In the genomic region with DNA sequence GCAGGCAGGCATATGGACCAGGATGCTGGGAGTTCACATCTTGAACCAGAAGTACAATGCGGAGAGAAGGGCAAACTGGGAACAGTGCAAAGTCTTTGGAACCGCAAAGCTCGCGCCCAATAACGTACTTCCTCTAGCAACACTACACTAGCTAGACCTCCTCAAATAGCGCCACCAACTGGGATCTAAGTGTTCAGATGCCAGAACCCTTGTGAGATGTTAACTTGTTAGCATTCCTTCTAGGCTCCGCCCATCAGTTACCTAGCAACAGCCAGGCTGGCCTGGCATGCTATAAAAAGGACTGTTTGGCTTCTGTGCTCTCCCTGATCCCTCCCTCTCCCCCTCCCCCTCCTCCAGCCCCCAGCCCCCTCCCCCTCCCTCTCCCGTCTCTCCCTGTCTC, we compare ENCODE assay signal across 10 mouse cellular contexts.
DNase-seq lines count a peak whose midpoint lies in the region; ATAC-seq lines count a peak whose summit lies in the region.
"Had no signal": no experiment of that assay in that cellular context is flagged by ENCODE, and none has a peak within 500 bp of the region (broad histone marks: within the 10 kb centered on the region; RNA-seq: fewer than 3 reads in every experiment).

No protein-coding gene starts in this region.

- peaks cover 13% of the 10 kb centered on the region for H3K4me1 ChIP-seq in limb, embryonic 11.5 days (ENCODE audit: control insufficient read depth, insufficient read depth, low read length)
- H3K4me1 ChIP-seq in neural tube, embryonic 13.5 days (replicated peaks): peaks cover 45% of the 10 kb centered on the region

- peak; percentile 29 for DNase-seq in cerebellum, adult 9-11 months
- no peak for DNase-seq in cerebellum, adult 9-10 months
- DNase-seq in ES-CJ7 (ENCODE audit: low read depth, low spot score): peak; percentile 99
- peak; percentile 83 for DNase-seq in forelimb bud, embryonic 11.5 days (ENCODE audit: low read depth, low spot score)
- peak; percentile 72 for DNase-seq in limb, embryonic 11.5 days (ENCODE audit: low spot score)
- DNase-seq in gastrocnemius, adult 18-20 months (ENCODE audit: low spot score): no peak
- DNase-seq in B cell, adult 2 months: no peak

- no peak overlapping the region for H3K9ac ChIP-seq in limb, embryonic 11.5 days (ENCODE audit: low read length)
- no peak overlapping the region for H3K9ac ChIP-seq in neural tube, embryonic 13.5 days
- H3K9ac ChIP-seq: embryonic facial prominence, embryonic 13.5 days had no signal

- H3K4me3 ChIP-seq in limb, embryonic 11.5 days (ENCODE audit: low read depth, low read length): no peak overlapping the region
- no peak overlapping the region for H3K4me3 ChIP-seq in neural tube, embryonic 13.5 days
- H3K4me3 ChIP-seq: embryonic facial prominence, embryonic 13.5 days; megakaryocyte, embryonic 14.5 days had no signal

- no peak overlapping the region for H3K4me2 ChIP-seq in limb, embryonic 11.5 days (ENCODE audit: low read depth, severe bottlenecking)
- peak overlapping the region; percentile 25 for H3K4me2 ChIP-seq in neural tube, embryonic 13.5 days
- H3K4me2 ChIP-seq: embryonic facial prominence, embryonic 13.5 days had no signal

- H3K9me3 ChIP-seq in limb, embryonic 11.5 days (ENCODE audit: control insufficient read depth, low read length): no peaks in the 10 kb centered on the region
- H3K9me3 ChIP-seq in neural tube, embryonic 13.5 days: 0 out of 2 replicates have a peak, but pooled peaks cover 4% of the 10 kb centered on the region
- H3K9me3 ChIP-seq: embryonic facial prominence, embryonic 13.5 days had no signal

- no peak overlapping the region for H3K27ac ChIP-seq in limb, embryonic 11.5 days (replicated peaks; ENCODE audit: low read depth, low read length)
- H3K27ac ChIP-seq in neural tube, embryonic 13.5 days (replicated peaks): peak overlapping the region; percentile 61; the same call in 1 of the 2 replicates
- H3K27ac ChIP-seq: embryonic facial prominence, embryonic 13.5 days had no signal

- peak; percentile 53; the same call in 1 of the 2 replicates for ATAC-seq in limb, embryonic 11.5 days (ENCODE audit: insufficient number of reproducible peaks, low FRiP score, low TSS enrichment, low read depth)
- peak; percentile 74 for ATAC-seq in neural tube, embryonic 13.5 days (ENCODE audit: low read depth)

- no peaks in the 10 kb centered on the region for H3K36me3 ChIP-seq in limb, embryonic 11.5 days (ENCODE audit: control insufficient read depth, insufficient read depth, low read length)
- no peaks in the 10 kb centered on the region for H3K36me3 ChIP-seq in neural tube, embryonic 13.5 days
- H3K36me3 ChIP-seq: embryonic facial prominence, embryonic 13.5 days had no signal

- no peaks in the 10 kb centered on the region for H3K27me3 ChIP-seq in limb, embryonic 11.5 days (ENCODE audit: control insufficient read depth, insufficient read depth, low read length)
- H3K27me3 ChIP-seq in neural tube, embryonic 13.5 days: no peaks in the 10 kb centered on the region
- H3K27me3 ChIP-seq: embryonic facial prominence, embryonic 13.5 days had no signal

- WGBS in limb, embryonic 11.5 days: 24% methylated on average over 7 of the region's 8 CpGs
- 32% methylated on average over 7 of the region's 8 CpGs for WGBS in neural tube, embryonic 13.5 days

Comparison
In these comparisons a context has a peak if more than half of its experiments do, and no peak if none do; other contexts are left out.
1. DNase-seq: peak in cerebellum, adult 9-11 months (single experiment), ES-CJ7 (single experiment), forelimb bud, embryonic 11.5 days (single experiment) and limb, embryonic 11.5 days (single experiment); none in cerebellum, adult 9-10 months (single experiment), gastrocnemius, adult 18-20 months (single experiment) and B cell, adult 2 months (0 of 2).